Mouse (Mus musculus) midbrain, embryonic 14.5 days (tissue): Measurements from ENCODE around the gene Per3. TPM values are rescaled to one million over a fixed set of nuclear protein-coding genes. Genes with fewer than 3 reads are reported as not detected.
A peak's percentile ranks its signal among the peaks of the same experiment; 100 is the strongest.

ENCODE experiments used
- ATAC-seq: fragments of 200-750 bp; cut with Nextera tagmentation; 2 replicates; pipeline ENCODE4 v1.8.0; 2017; ENCODE audit warnings: moderate number of reproducible peaks, moderate library complexity; ENCODE audit not compliant: low FRiP score, low TSS enrichment
- DNase-seq: peaks from one replicate; pipeline ENCODE4 v3.0.0-alpha.2; 2015
- H3K27ac ChIP-seq: fragments of 300-500 bp; sonication (generic); replicated peaks from 2 replicates; pipeline ENCODE4 v1.5.1; 2014; ENCODE audit warnings: mild to moderate bottlenecking, low read depth, low read length, moderate library complexity
- H3K27me3 ChIP-seq: fragments of 300-500 bp; sonication (generic); 2 replicates; pipeline ENCODE4 v1.6.1; 2014; ENCODE audit warnings: low read length, control low read depth, mixed read lengths; ENCODE audit not compliant: control insufficient read depth, insufficient read depth
- H3K36me3 ChIP-seq: fragments of 300-500 bp; sonication (generic); 2 replicates; pipeline ENCODE4 v1.6.1; 2014; ENCODE audit warnings: low read length, control low read depth; ENCODE audit not compliant: control insufficient read depth, insufficient read depth
- H3K4me1 ChIP-seq: fragments of 300-500 bp; sonication (generic); 2 replicates; pipeline ENCODE4 v1.6.1; 2014; ENCODE audit warnings: mild to moderate bottlenecking, antibody characterized with exemption, low read length, control low read depth; ENCODE audit not compliant: control insufficient read depth, insufficient read depth
- H3K4me2 ChIP-seq: fragments of 300-500 bp; sonication (generic); 2 replicates; pipeline ENCODE4 v1.6.1; 2014; ENCODE audit warnings: mild to moderate bottlenecking, low read length, moderate library complexity
- H3K4me3 ChIP-seq: fragments of 300-500 bp; sonication (generic); replicated peaks from 2 replicates; pipeline ENCODE4 v1.5.1; 2014; ENCODE audit warnings: low read depth, low read length
- H3K9ac ChIP-seq: fragments of 300-500 bp; sonication (generic); replicated peaks from 2 replicates; pipeline ENCODE4 v1.6.1; 2014; ENCODE audit warnings: mild to moderate bottlenecking, low read length, moderate library complexity
- H3K9me3 ChIP-seq: fragments of 300-500 bp; sonication (generic); 2 replicates; pipeline ENCODE4 v1.6.1; 2016; ENCODE audit warnings: low read length, control low read depth, mixed read lengths; ENCODE audit not compliant: control insufficient read depth
- WGBS: fragments of 180-500 bp; shearing (Covaris S2); extraction: QIAGEN DNeasy Blood & Tissue Kit; methylation state at CpG from one replicate; pipeline ENCODE4 v1.1.7; 2014; 5-methylcytosine and 5-hydroxymethylcytosine counted together
- polyA plus RNA-seq: library from polyadenylated mRNA; unstranded; fragments of >200 nt; fragmentation: Nextera tagmentation; extraction: Ambion mirVana; gene quantifications from 2 replicates; pipeline ENCODE4 v1.2.1, GENCODE M21; 2014

The Per3 gene
- polyA plus RNA-seq, 1 experiment from 2014 or later = 2.5 TPM

DNA sequence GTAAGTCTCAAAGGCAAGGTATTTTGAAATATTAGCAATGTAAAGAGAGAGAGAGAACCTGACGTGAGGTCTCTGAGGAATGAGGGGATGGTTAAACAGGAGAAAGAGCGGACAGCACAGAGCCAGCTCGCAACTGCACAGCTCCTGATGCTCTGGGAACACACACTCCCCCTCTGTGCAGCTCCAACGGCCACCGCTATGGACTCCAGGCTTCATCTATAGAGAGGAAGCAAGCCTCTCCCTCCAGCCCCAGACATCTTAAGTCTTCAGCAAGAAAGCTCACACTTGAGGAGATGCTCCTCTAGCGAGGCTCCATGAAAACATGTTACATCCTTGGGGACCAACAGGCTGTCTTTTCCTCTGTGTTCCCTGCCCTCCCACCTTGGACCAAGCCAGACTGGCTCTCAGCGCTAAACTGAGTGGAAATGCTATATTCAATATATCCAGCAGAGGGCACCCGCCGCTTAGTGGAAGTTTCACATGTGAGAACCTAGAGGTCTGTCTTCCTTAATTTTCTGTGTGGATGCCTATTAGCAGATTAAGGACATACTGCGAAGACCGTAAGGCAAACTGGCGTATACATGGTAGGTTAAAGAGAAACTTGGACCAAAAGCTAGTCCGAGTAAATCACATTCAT is 28.8 kb upstream of the Per3 start:
- peaks cover 99% of the 10 kb centered on the region for H3K36me3 ChIP-seq

GRCm38 (mm10) chr4:151070962-151071361 is 26.5 kb upstream of the Per3 start:
- Histone ChIP-seq H3K4me1 (no peaks in the 10 kb centered on the region), H3K9me3 (no peaks in the 10 kb centered on the region), H3K4me3 (no peak overlapping the region), H3K27me3 (no peaks in the 10 kb centered on the region), H3K9ac (no peak overlapping the region), H3K4me2 (no peak overlapping the region), H3K36me3 (peaks cover 96% of the 10 kb centered on the region), H3K27ac (no peak overlapping the region)
- ATAC-seq (no peak), DNase-seq (no peak)
- 94% methylated on average over 7 of the region's 7 CpGs for WGBS

More for the DNA sequence above, 28.8 kb upstream of the Per3 start:
- no peak overlapping the region; the same call in 1 of the 2 replicates for H3K27ac ChIP-seq
- WGBS = 57% methylated on average over 13 of the region's 13 CpGs
- no peaks in the 10 kb centered on the region for H3K27me3 ChIP-seq
- H3K4me2 ChIP-seq = no peak overlapping the region
- DNase-seq = peak; percentile 90
- no peaks in the 10 kb centered on the region for H3K9me3 ChIP-seq
- H3K4me1 ChIP-seq = no peaks in the 10 kb centered on the region
- no peak overlapping the region for H3K9ac ChIP-seq
- H3K4me3 ChIP-seq = no peak overlapping the region
- ATAC-seq = no peak; the same call in 1 of the 2 replicates

- Histone ChIP-seq H3K27ac (no peak overlapping the region), H3K4me1 (no peaks in the 10 kb centered on the region), H3K27me3 (no peaks in the 10 kb centered on the region), H3K4me2 (no peak overlapping the region), H3K36me3 (peaks cover 94% of the 10 kb centered on the region), H3K9me3 (no peaks in the 10 kb centered on the region), H3K9ac (no peak overlapping the region), H3K4me3 (no peak overlapping the region)
- 85% methylated on average over 4 of the region's 4 CpGs for WGBS
- ATAC-seq (no peak), DNase-seq (no peak)
Measured at GRCm38 (mm10) chr4:151068751-151069150, 24.3 kb upstream of the Per3 start.

GRCm38 (mm10) chr4:151059566-151059965 is 15.1 kb upstream of the Per3 start:
- Histone ChIP-seq H3K4me1 (peaks cover 13% of the 10 kb centered on the region), H3K4me2 (no peak overlapping the region), H3K4me3 (no peak overlapping the region), H3K36me3 (peaks cover 42% of the 10 kb centered on the region), H3K9ac (no peak overlapping the region), H3K27me3 (no peaks in the 10 kb centered on the region), H3K27ac (no peak overlapping the region), H3K9me3 (no peaks in the 10 kb centered on the region)
- ATAC-seq (no peak), DNase-seq (no peak)
- 94% methylated on average over 4 of the region's 4 CpGs for WGBS

- peak overlapping the region; percentile 93 for H3K27ac ChIP-seq
- H3K27me3 ChIP-seq = no peaks in the 10 kb centered on the region
- peaks cover 39% of the 10 kb centered on the region for H3K36me3 ChIP-seq
- DNase-seq (no peak), ATAC-seq (no peak)
- H3K9me3 ChIP-seq = no peaks in the 10 kb centered on the region
- peak overlapping the region; percentile 87 for H3K4me3 ChIP-seq
- peaks cover 13% of the 10 kb centered on the region for H3K4me1 ChIP-seq
- peak overlapping the region; percentile 52 for H3K4me2 ChIP-seq
- 78% methylated on average over 4 of the region's 4 CpGs for WGBS
- peak overlapping the region; percentile 38; the same call in 1 of the 2 replicates for H3K9ac ChIP-seq
Measured at GRCm38 (mm10) chr4:151058634-151059033, 14.2 kb upstream of the Per3 start.

- WGBS = under 1% methylated on average over 114 of the region's 114 CpGs
- H3K27me3 ChIP-seq = no peaks in the 10 kb centered on the region
Measured at GRCm38 (mm10) chr4:151057347-151058321, 13.2 kb upstream of the Per3 start, which contains the start of gene Vamp3. Gene Vamp3, minus strand, starts transcription at chr4:151057963.

DNA sequence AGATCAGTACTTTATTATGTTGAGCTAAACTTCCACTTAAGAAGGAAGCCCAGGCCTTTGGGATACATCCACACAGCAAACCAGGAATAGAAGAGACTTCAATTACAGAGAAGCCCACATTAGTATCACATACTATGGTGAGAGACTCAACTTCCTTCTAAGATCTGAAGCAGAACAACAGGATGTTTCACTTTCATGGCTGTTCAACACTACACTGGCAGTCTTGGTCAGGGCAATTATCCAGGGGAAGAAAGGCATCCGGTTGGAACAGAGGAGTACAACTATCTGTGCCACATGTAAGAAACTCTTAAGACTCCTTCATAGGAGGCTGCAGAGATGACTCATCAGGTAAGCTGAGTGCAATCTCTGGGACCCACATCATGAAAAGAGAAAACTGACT is 6.7 kb upstream of the Per3 start:
- H3K4me1 ChIP-seq = 0 out of 2 replicates have a peak, but pooled peaks cover 2% of the 10 kb centered on the region

More at GRCm38 (mm10) chr4:151057347-151058321, 13.2 kb upstream of the Per3 start, which contains the start of gene Vamp3:
- peak; percentile 99 for ATAC-seq
- H3K4me2 ChIP-seq = peak within 1 kb of the TSS; percentile 83
- DNase-seq = peak; percentile 100
- peaks cover 35% of the 10 kb centered on the region for H3K36me3 ChIP-seq
- H3K9me3 ChIP-seq = no peaks in the 10 kb centered on the region
- H3K9ac ChIP-seq = peak within 1 kb of the TSS; percentile 93
- peak within 1 kb of the TSS; percentile 93 for H3K27ac ChIP-seq
- H3K4me1 ChIP-seq = peaks cover 13% of the 10 kb centered on the region
- peak within 1 kb of the TSS; percentile 87 for H3K4me3 ChIP-seq

DNA sequence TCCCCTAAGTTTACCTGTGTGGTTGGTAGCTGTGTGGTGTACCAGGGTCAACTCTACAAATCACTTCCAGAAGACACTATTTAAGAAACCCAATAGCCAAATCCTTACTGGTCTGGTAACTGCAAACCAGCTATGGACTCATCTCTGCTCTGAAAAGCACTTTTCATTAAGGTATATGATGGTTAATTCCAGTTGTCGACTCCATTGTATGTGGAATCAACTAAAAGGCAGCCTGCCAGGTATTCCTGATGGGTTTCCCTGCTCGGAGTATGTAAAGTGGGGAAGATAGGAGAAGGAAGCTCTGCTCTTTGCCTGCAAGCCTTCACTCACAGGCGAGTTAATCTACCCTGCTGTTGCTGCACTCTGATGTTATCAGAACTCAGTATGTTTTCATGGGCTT is 2.1 kb upstream of the Per3 start:
- H3K4me3 ChIP-seq = no peak overlapping the region
- peaks cover 38% of the 10 kb centered on the region for H3K36me3 ChIP-seq
- peaks cover 9% of the 10 kb centered on the region; the same call in 1 of the 2 replicates for H3K27me3 ChIP-seq
- DNase-seq (no peak), ATAC-seq (no peak)
- 89% methylated on average over 3 of the region's 3 CpGs for WGBS
- no peak overlapping the region for H3K27ac ChIP-seq
- no peak overlapping the region for H3K4me2 ChIP-seq
- no peaks in the 10 kb centered on the region for H3K9me3 ChIP-seq
- H3K4me1 ChIP-seq = peaks cover 4% of the 10 kb centered on the region; the same call in 1 of the 2 replicates
- H3K9ac ChIP-seq = no peak overlapping the region

More for the DNA sequence above, 6.7 kb upstream of the Per3 start:
- H3K9me3 ChIP-seq = no peaks in the 10 kb centered on the region
- no peak overlapping the region for H3K9ac ChIP-seq
- no peak overlapping the region for H3K27ac ChIP-seq
- peaks cover 64% of the 10 kb centered on the region for H3K36me3 ChIP-seq
- WGBS = 96% methylated on average over 1 of the region's 1 CpGs
- H3K4me2 ChIP-seq = no peak overlapping the region
- no peak for DNase-seq
- no peaks in the 10 kb centered on the region for H3K27me3 ChIP-seq
- H3K4me3 ChIP-seq = no peak overlapping the region
- ATAC-seq = no peak
